Mouse (Mus musculus): Measurements from ENCODE around the gene Zfp184. TPM values are rescaled to one million over a fixed set of nuclear protein-coding genes. Genes with fewer than 3 reads are reported as not detected.

Zfp184 gene
- polyA plus RNA-seq, 1 experiment from 2014 or later, result 7.1 TPM

GRCm38 (mm10) chr13:21923417-21923816 is 21.5 kb upstream of the Zfp184 start:
- H3K4me1 ChIP-seq (ENCODE audit: control insufficient read depth in 2 of 2, insufficient read depth in 2 of 2, low read length in 2 of 2), result no peaks in the 10 kb centered on the region; a peak in 1 of 4 replicates
- ATAC-seq (ENCODE audit: insufficient number of reproducible peaks, insufficient read depth, low FRiP score, low read depth), result no peak
- no peak overlapping the region for H3K4me3 ChIP-seq (ENCODE audit: control insufficient read depth in 1 of 2, insufficient read depth in 1 of 2, low read depth in 1 of 2, low read length in 2 of 2)
- H3K4me2 ChIP-seq (ENCODE audit: low read length), result no peak overlapping the region
- no peak overlapping the region for H3K27ac ChIP-seq (replicated peaks in 1 of 2; ENCODE audit: control insufficient read depth in 1 of 2, insufficient read depth in 1 of 2, low read depth in 2 of 2, low read length in 2 of 2)
- H3K9me3 ChIP-seq (ENCODE audit: control insufficient read depth, low read length), result no peaks in the 10 kb centered on the region
- H3K36me3 ChIP-seq (ENCODE audit: control insufficient read depth, insufficient read depth, low read length), result no peaks in the 10 kb centered on the region
- H3K9ac ChIP-seq (ENCODE audit: low read length), result no peak overlapping the region
- H3K27me3 ChIP-seq (ENCODE audit: control insufficient read depth, insufficient read depth, low read length), result no peaks in the 10 kb centered on the region

GRCm38 (mm10) chr13:21924734-21925335 is 20.1 kb upstream of the Zfp184 start:
- Histone ChIP-seq H3K9ac (ENCODE audit: low read length) (no peak overlapping the region), H3K27me3 (ENCODE audit: control insufficient read depth, insufficient read depth, low read length) (no peaks in the 10 kb centered on the region), H3K27ac (replicated peaks in 1 of 2; ENCODE audit: control insufficient read depth in 1 of 2, insufficient read depth in 1 of 2, low read depth in 2 of 2, low read length in 2 of 2) (no peak overlapping the region), H3K4me1 (ENCODE audit: control insufficient read depth in 2 of 2, insufficient read depth in 2 of 2, low read length in 2 of 2) (no peaks in the 10 kb centered on the region; a peak in 1 of 4 replicates), H3K36me3 (ENCODE audit: control insufficient read depth, insufficient read depth, low read length) (no peaks in the 10 kb centered on the region), H3K4me3 (ENCODE audit: control insufficient read depth in 1 of 2, insufficient read depth in 1 of 2, low read depth in 1 of 2, low read length in 2 of 2) (peak overlapping the region in 1 of 2 experiments; percentile 18; a peak in 1 of 4 replicates), H3K4me2 (ENCODE audit: low read length) (peak overlapping the region; percentile 44), H3K9me3 (ENCODE audit: control insufficient read depth, low read length) (no peaks in the 10 kb centered on the region)
- 9% methylated on average over 21 of the region's 21 CpGs for WGBS
- no peak for ATAC-seq (ENCODE audit: insufficient number of reproducible peaks, insufficient read depth, low FRiP score, low read depth)

- 15% methylated on average over 10 of the region's 10 CpGs for WGBS
- H3K4me1 ChIP-seq (ENCODE audit: control insufficient read depth in 2 of 2, insufficient read depth in 2 of 2, low read length in 2 of 2), result peaks cover 2 to 4% of the 10 kb centered on the region in 2 experiments; a peak in 2 of 4 replicates
- H3K4me2 ChIP-seq (ENCODE audit: low read length), result no peak overlapping the region
- no peaks in the 10 kb centered on the region for H3K27me3 ChIP-seq (ENCODE audit: control insufficient read depth, insufficient read depth, low read length)
- no peaks in the 10 kb centered on the region for H3K36me3 ChIP-seq (ENCODE audit: control insufficient read depth, insufficient read depth, low read length)
- no peak overlapping the region for H3K9ac ChIP-seq (ENCODE audit: low read length)
- no peak overlapping the region for H3K27ac ChIP-seq (replicated peaks in 1 of 2; ENCODE audit: control insufficient read depth in 1 of 2, insufficient read depth in 1 of 2, low read depth in 2 of 2, low read length in 2 of 2)
- H3K9me3 ChIP-seq (ENCODE audit: control insufficient read depth, low read length), result no peaks in the 10 kb centered on the region
- no peak overlapping the region for H3K4me3 ChIP-seq (ENCODE audit: control insufficient read depth in 1 of 2, insufficient read depth in 1 of 2, low read depth in 1 of 2, low read length in 2 of 2)
- no peak for ATAC-seq (ENCODE audit: insufficient number of reproducible peaks, insufficient read depth, low FRiP score, low read depth)
Measured at GRCm38 (mm10) chr13:21930981-21931380, 13.9 kb upstream of the Zfp184 start.

- no peak overlapping the region for H3K27ac ChIP-seq (replicated peaks in 1 of 2; ENCODE audit: control insufficient read depth in 1 of 2, insufficient read depth in 1 of 2, low read depth in 2 of 2, low read length in 2 of 2)
- no peak overlapping the region for H3K4me3 ChIP-seq (ENCODE audit: control insufficient read depth in 1 of 2, insufficient read depth in 1 of 2, low read depth in 1 of 2, low read length in 2 of 2)
- peaks cover 2 to 4% of the 10 kb centered on the region in 2 experiments; a peak in 2 of 4 replicates for H3K4me1 ChIP-seq (ENCODE audit: control insufficient read depth in 2 of 2, insufficient read depth in 2 of 2, low read length in 2 of 2)
- H3K4me2 ChIP-seq (ENCODE audit: low read length), result no peak overlapping the region
- no peaks in the 10 kb centered on the region for H3K9me3 ChIP-seq (ENCODE audit: control insufficient read depth, low read length)
- H3K36me3 ChIP-seq (ENCODE audit: control insufficient read depth, insufficient read depth, low read length), result no peaks in the 10 kb centered on the region
- H3K9ac ChIP-seq (ENCODE audit: low read length), result no peak overlapping the region
- no peak for ATAC-seq (ENCODE audit: insufficient number of reproducible peaks, insufficient read depth, low FRiP score, low read depth)
- WGBS, result 59% methylated on average over 6 of the region's 6 CpGs
- H3K27me3 ChIP-seq (ENCODE audit: control insufficient read depth, insufficient read depth, low read length), result no peaks in the 10 kb centered on the region
Measured at GRCm38 (mm10) chr13:21931740-21932139, 13.2 kb upstream of the Zfp184 start.

GRCm38 (mm10) chr13:21933626-21934548 is 11.0 kb upstream of the Zfp184 start:
- ATAC-seq (ENCODE audit: insufficient number of reproducible peaks, insufficient read depth, low FRiP score, low read depth), result no peak
- H3K4me1 ChIP-seq (ENCODE audit: control insufficient read depth in 2 of 2, insufficient read depth in 2 of 2, low read length in 2 of 2), result peaks cover 4% of the 10 kb centered on the region in 2 experiments; a peak in 2 of 4 replicates
- no peak overlapping the region; the same call in 1 of the 2 replicates for H3K9ac ChIP-seq (ENCODE audit: low read length)
- no peaks in the 10 kb centered on the region for H3K27me3 ChIP-seq (ENCODE audit: control insufficient read depth, insufficient read depth, low read length)
- peak overlapping the region; percentile 22 to 43 for H3K4me3 ChIP-seq (ENCODE audit: control insufficient read depth in 1 of 2, insufficient read depth in 1 of 2, low read depth in 1 of 2, low read length in 2 of 2)
- H3K36me3 ChIP-seq (ENCODE audit: control insufficient read depth, insufficient read depth, low read length), result no peaks in the 10 kb centered on the region
- H3K27ac ChIP-seq (replicated peaks in 1 of 2; ENCODE audit: control insufficient read depth in 1 of 2, insufficient read depth in 1 of 2, low read depth in 2 of 2, low read length in 2 of 2), result peak overlapping the region in 1 of 2 experiments; percentile 32; a peak in 1 of 4 replicates
- 9% methylated on average over 28 of the region's 28 CpGs for WGBS
- no peaks in the 10 kb centered on the region for H3K9me3 ChIP-seq (ENCODE audit: control insufficient read depth, low read length)
- peak overlapping the region; percentile 55 for H3K4me2 ChIP-seq (ENCODE audit: low read length)

GRCm38 (mm10) chr13:21934982-21935791 is 9.7 kb upstream of the Zfp184 start:
- Histone ChIP-seq H3K27me3 (ENCODE audit: control insufficient read depth, insufficient read depth, low read length) (no peaks in the 10 kb centered on the region), H3K4me2 (ENCODE audit: low read length) (peak overlapping the region; percentile 50), H3K4me3 (ENCODE audit: control insufficient read depth in 1 of 2, insufficient read depth in 1 of 2, low read depth in 1 of 2, low read length in 2 of 2) (peak overlapping the region in 1 of 2 experiments; percentile 18; a peak in 2 of 4 replicates), H3K4me1 (ENCODE audit: control insufficient read depth in 2 of 2, insufficient read depth in 2 of 2, low read length in 2 of 2) (peaks cover 4% of the 10 kb centered on the region in 2 experiments; a peak in 2 of 4 replicates), H3K36me3 (ENCODE audit: control insufficient read depth, insufficient read depth, low read length) (no peaks in the 10 kb centered on the region), H3K9me3 (ENCODE audit: control insufficient read depth, low read length) (no peaks in the 10 kb centered on the region), H3K27ac (replicated peaks in 1 of 2; ENCODE audit: control insufficient read depth in 1 of 2, insufficient read depth in 1 of 2, low read depth in 2 of 2, low read length in 2 of 2) (no peak overlapping the region), H3K9ac (ENCODE audit: low read length) (no peak overlapping the region)
- no peak for ATAC-seq (ENCODE audit: insufficient number of reproducible peaks, insufficient read depth, low FRiP score, low read depth)
- WGBS, result 14% methylated on average over 17 of the region's 17 CpGs

GRCm38 (mm10) chr13:21935833-21936232 is 9.1 kb upstream of the Zfp184 start:
- Histone ChIP-seq H3K4me1 (ENCODE audit: control insufficient read depth in 2 of 2, insufficient read depth in 2 of 2, low read length in 2 of 2) (peaks cover 4% of the 10 kb centered on the region in 2 experiments; a peak in 2 of 4 replicates), H3K27me3 (ENCODE audit: control insufficient read depth, insufficient read depth, low read length) (no peaks in the 10 kb centered on the region), H3K9ac (ENCODE audit: low read length) (no peak overlapping the region), H3K27ac (replicated peaks in 1 of 2; ENCODE audit: control insufficient read depth in 1 of 2, insufficient read depth in 1 of 2, low read depth in 2 of 2, low read length in 2 of 2) (no peak overlapping the region), H3K36me3 (ENCODE audit: control insufficient read depth, insufficient read depth, low read length) (no peaks in the 10 kb centered on the region), H3K4me2 (ENCODE audit: low read length) (peak overlapping the region; percentile 50), H3K9me3 (ENCODE audit: control insufficient read depth, low read length) (no peaks in the 10 kb centered on the region), H3K4me3 (ENCODE audit: control insufficient read depth in 1 of 2, insufficient read depth in 1 of 2, low read depth in 1 of 2, low read length in 2 of 2) (peak overlapping the region; percentile 18 to 31)
- 5% methylated on average over 7 of the region's 7 CpGs for WGBS
- ATAC-seq (ENCODE audit: insufficient number of reproducible peaks, insufficient read depth, low FRiP score, low read depth), result no peak
